Mouse (Mus musculus) lung, postnatal 0 days (tissue): ENCODE data around the gene Gm10681. TPM values are rescaled to one million over a fixed set of nuclear protein-coding genes. Genes with fewer than 3 reads are reported as not detected.
"Not testable (repeated sequence)": the region's sequence is repeated elsewhere in the genome, so short reads cannot be mapped to it uniquely, and the experiment has no call there.

ENCODE experiments used
- ATAC-seq: fragments of 200-750 bp; cut with Nextera tagmentation; 2 replicates; pipeline ENCODE4 v1.8.0; 2017; ENCODE audit warnings: moderate library complexity
- DNase-seq: peaks from one replicate; pipeline ENCODE4 v3.0.0-alpha.2; 2016; ENCODE audit warnings: low spot score
- H3K27ac ChIP-seq: fragments of 300-500 bp; sonication (generic); 2 replicates; pipeline ENCODE4 v1.5.1; 2014; ENCODE audit warnings: antibody characterized with exemption, mild to moderate bottlenecking, low read length, mixed read lengths
- H3K27me3 ChIP-seq: fragments of 300-500 bp; sonication (generic); replicated peaks from 2 replicates; pipeline ENCODE4 v1.6.1; 2014; ENCODE audit warnings: low read length, mixed read lengths; ENCODE audit not compliant: insufficient read depth
- H3K36me3 ChIP-seq: fragments of 300-500 bp; sonication (generic); 2 replicates; pipeline ENCODE4 v1.6.1; 2014; ENCODE audit warnings: low read length, mixed read lengths; ENCODE audit not compliant: insufficient read depth
- H3K4me1 ChIP-seq: fragments of 300-500 bp; sonication (generic); 2 replicates; pipeline ENCODE4 v1.6.1; 2014; ENCODE audit warnings: antibody characterized with exemption, low read depth, low read length, mixed read lengths; ENCODE audit not compliant: insufficient read depth
- H3K4me2 ChIP-seq: fragments of 300-500 bp; sonication (generic); replicated peaks from 2 replicates; pipeline ENCODE4 v1.6.1; 2014; ENCODE audit warnings: low read depth, mild to moderate bottlenecking, low read length, moderate library complexity, mixed read lengths
- H3K4me3 ChIP-seq: fragments of 300-500 bp; sonication (generic); 2 replicates; pipeline ENCODE4 v1.5.1; 2014; ENCODE audit warnings: low read depth, low read length
- H3K9ac ChIP-seq: fragments of 300-500 bp; sonication (generic); replicated peaks from 2 replicates; pipeline ENCODE4 v1.6.1; 2014; ENCODE audit warnings: low read depth, mild to moderate bottlenecking
- H3K9me3 ChIP-seq: fragments of 300-500 bp; sonication (generic); 2 replicates; pipeline ENCODE4 v1.6.1; 2016; ENCODE audit warnings: low read length, mixed read lengths
- WGBS: fragments of 180-500 bp; shearing (Covaris S2); extraction: QIAGEN DNeasy Blood & Tissue Kit; methylation state at CpG from one replicate; pipeline ENCODE4 v1.1.7; 2014; 5-methylcytosine and 5-hydroxymethylcytosine counted together
- polyA plus RNA-seq: library from polyadenylated mRNA; unstranded; fragments of >200 nt; fragmentation: Nextera tagmentation; extraction: Ambion mirVana; gene quantifications from 2 replicates; pipeline ENCODE4 v1.2.1, GENCODE M21; 2015

Gm10681 gene
- polyA plus RNA-seq, 1 experiment from 2014 or later, result not detected

DNA sequence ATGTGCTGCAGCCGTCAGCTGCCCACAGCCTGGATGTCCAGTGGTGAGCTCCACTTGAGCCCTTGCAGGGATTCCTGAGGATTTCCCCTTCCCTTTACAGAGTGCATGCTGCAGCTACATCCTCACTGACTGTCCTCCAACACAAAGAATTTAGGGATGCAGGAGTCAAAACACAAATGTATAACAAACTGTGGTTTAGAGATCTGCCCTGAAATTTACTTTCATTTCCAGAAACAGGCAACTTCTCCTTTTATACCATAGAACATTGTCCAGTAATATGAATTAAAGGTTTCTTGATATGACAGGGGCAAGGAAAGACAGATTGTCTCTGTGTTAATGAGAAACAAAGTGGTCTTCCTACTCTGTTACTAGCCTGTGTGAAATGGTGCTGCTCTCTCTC lies 37.8 kb downstream of the Gm10681 start:
- not testable (repeated sequence) for H3K4me3 ChIP-seq, H3K36me3 ChIP-seq, H3K4me2 ChIP-seq, H3K27ac ChIP-seq, H3K9me3 ChIP-seq, H3K27me3 ChIP-seq, H3K4me1 ChIP-seq, DNase-seq, H3K9ac ChIP-seq, ATAC-seq
- no CpG with 5 or more reads among the region's 1 CpGs for WGBS

DNA sequence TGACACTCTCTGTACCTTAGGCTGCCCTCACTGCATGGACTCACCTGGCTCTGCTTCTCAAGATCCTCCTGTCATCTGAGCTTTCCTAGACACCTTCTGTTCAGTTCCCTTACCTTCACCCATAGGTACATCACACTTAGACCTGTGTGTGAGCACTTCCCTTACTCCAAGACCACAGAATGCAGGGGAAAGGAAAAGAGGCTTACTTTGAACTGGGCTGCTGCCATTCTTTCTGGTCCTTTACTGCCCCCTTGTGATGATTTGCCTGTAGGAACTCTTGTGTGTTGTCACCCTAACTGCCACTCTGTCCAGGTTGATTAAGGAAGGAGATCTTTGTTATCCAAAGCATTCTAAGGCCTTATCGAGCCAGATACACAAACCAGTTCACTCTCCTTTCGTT lies 38.4 kb downstream of the Gm10681 start:
- not testable (repeated sequence) for H3K4me3 ChIP-seq, H3K27me3 ChIP-seq, H3K36me3 ChIP-seq, H3K4me1 ChIP-seq, H3K4me2 ChIP-seq, ATAC-seq, H3K27ac ChIP-seq, H3K9ac ChIP-seq, DNase-seq, H3K9me3 ChIP-seq
- no CpG with 5 or more reads among the region's 2 CpGs for WGBS

DNA sequence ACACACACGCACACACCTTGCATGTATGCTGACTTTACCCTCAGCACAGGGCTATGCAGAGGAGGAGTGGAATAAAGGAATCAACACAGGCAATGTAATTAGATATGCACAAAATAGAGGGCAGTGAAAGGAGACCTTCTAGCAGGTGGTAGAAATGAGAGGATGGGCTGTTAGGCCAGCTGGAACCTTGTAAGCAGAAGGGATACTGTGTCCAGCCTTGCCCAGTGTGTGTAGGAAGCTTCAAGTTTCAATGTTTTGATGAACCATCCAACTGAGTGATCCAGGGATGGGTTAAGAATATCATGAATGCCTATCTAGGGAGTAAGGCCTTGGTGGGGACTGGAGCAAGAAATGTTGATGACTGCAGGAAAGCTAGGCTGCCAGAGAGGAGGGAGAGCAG lies 40.1 kb downstream of the Gm10681 start:
- H3K9me3 ChIP-seq, H3K27ac ChIP-seq, H3K4me3 ChIP-seq, H3K4me1 ChIP-seq, H3K4me2 ChIP-seq, H3K36me3 ChIP-seq, H3K27me3 ChIP-seq, H3K9ac ChIP-seq, ATAC-seq, DNase-seq: not testable (repeated sequence)
- WGBS, result no CpG with 5 or more reads among the region's 1 CpGs

GRCm38 (mm10) chr3:98547641-98548040 lies 41.0 kb downstream of the Gm10681 start:
- H3K4me2 ChIP-seq, DNase-seq, H3K9me3 ChIP-seq, H3K27ac ChIP-seq, H3K36me3 ChIP-seq, H3K4me3 ChIP-seq, H3K27me3 ChIP-seq, ATAC-seq, H3K4me1 ChIP-seq, H3K9ac ChIP-seq: not testable (repeated sequence)

DNA sequence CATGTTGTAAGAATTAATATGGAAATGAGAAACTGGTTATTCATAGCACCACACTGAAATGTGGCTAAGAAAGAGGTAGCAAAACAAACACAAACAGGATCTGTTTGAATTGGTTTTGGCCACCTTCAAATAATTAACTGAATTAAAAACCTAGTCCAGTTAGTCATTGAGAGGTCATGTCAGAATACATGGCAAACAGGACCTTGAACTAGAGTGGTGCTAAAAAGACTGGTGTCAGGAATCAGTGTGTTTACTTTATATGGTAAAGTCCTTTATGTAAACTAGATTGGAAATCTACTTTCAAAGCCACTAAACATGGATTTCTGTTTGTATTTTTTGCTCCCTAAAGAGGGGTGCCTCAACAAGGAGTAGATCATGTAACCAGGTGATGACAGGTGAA lies 63.6 kb downstream of the Gm10681 start:
- not testable (repeated sequence) for H3K27ac ChIP-seq, ATAC-seq, H3K9me3 ChIP-seq, H3K27me3 ChIP-seq, DNase-seq, H3K4me3 ChIP-seq, H3K9ac ChIP-seq, H3K4me2 ChIP-seq, H3K4me1 ChIP-seq, H3K36me3 ChIP-seq

DNA sequence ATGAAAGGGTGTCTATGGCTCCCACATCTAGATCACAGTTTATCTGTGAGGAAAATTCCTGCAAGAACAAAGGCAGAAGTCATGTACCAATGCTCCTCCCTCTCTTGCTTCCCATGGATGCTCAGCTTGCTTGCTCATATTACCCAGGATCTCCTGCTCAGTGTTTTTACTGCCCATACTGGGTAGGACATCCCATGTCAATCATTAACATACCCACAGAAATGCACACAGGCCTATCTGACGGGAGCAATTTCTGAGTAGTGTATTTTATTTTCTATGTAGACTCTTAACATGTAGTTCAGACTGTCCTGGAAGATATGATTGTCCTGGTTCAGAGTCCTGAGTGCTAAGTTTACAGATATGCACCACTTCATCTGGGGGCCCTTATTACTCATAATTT lies 64.1 kb downstream of the Gm10681 start:
- H3K27ac ChIP-seq, H3K4me3 ChIP-seq, H3K27me3 ChIP-seq, DNase-seq, H3K36me3 ChIP-seq, H3K4me2 ChIP-seq, H3K9me3 ChIP-seq, ATAC-seq, H3K9ac ChIP-seq, H3K4me1 ChIP-seq: not testable (repeated sequence)
- no CpG with 5 or more reads among the region's 1 CpGs for WGBS

GRCm38 (mm10) chr3:98522779-98523178 lies 65.8 kb downstream of the Gm10681 start:
- not testable (repeated sequence) for ATAC-seq, H3K9ac ChIP-seq, H3K4me2 ChIP-seq, DNase-seq, H3K9me3 ChIP-seq, H3K4me1 ChIP-seq, H3K27me3 ChIP-seq, H3K27ac ChIP-seq, H3K4me3 ChIP-seq, H3K36me3 ChIP-seq
- WGBS, result 0% methylated on average over 1 of the region's 2 CpGs

DNA sequence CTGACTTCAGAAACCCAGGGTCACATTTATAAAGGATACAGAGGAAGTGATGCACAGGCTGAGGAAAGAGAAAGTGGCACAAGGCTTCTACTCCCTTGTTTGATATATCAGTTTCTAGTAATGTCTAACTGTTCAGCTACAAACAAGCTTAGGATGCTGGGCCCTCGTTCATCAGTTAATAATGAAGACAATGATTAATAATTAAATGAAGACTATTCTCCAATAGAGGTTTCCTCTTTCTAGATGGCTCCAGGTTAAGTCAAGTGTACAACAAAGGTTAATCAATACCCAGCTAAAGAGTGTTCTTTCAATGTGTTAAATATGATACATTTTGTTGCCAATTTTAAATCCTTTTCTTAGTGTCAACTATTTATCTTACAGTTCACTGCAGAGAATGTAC lies 78.2 kb downstream of the Gm10681 start, which contains the start of gene Hsd3b4:
Hsd3b4 (minus strand) TSS at position 101 of the 400 bp plus-strand sequence.
- no CpG with 5 or more reads among the region's 1 CpGs for WGBS
- not testable (repeated sequence) for H3K4me3 ChIP-seq, H3K4me1 ChIP-seq, H3K4me2 ChIP-seq, H3K36me3 ChIP-seq, DNase-seq, H3K9me3 ChIP-seq, H3K9ac ChIP-seq, ATAC-seq, H3K27ac ChIP-seq, H3K27me3 ChIP-seq

DNA sequence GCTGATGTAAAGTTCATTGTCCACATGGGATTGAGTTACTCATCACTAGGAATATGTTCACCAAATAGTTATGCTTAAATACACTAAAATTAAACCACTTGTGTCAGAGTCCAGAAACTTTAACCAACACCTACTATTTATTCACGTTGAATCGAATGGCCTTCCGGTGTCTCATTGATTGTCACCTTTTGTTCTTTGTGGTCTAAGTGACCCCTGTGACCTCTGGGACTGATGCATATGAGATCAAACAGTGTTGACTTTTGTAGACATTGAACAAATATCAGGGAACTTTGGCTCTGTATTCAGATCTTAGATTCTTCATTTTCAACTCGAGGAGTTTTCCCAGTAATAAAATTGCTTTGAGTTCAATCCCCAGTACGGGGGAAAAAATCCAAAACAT lies 81.4 kb downstream of the Gm10681 start:
- not testable (repeated sequence) for H3K4me1 ChIP-seq, H3K4me3 ChIP-seq, H3K9ac ChIP-seq, DNase-seq, H3K4me2 ChIP-seq, ATAC-seq, H3K9me3 ChIP-seq, H3K27ac ChIP-seq, H3K36me3 ChIP-seq, H3K27me3 ChIP-seq
- WGBS, result no CpG with 5 or more reads among the region's 5 CpGs
